Mouse (Mus musculus): ENCODE data around the gene Adck2. TPM values are rescaled to one million over a fixed set of nuclear protein-coding genes. Genes with fewer than 3 reads are reported as not detected.
A peak's percentile ranks its signal among the peaks of the same experiment; 100 is the strongest.

Gene Adck2
- 7.7 and 9.6 TPM in 2 replicates for total RNA-seq (2017)

DNA sequence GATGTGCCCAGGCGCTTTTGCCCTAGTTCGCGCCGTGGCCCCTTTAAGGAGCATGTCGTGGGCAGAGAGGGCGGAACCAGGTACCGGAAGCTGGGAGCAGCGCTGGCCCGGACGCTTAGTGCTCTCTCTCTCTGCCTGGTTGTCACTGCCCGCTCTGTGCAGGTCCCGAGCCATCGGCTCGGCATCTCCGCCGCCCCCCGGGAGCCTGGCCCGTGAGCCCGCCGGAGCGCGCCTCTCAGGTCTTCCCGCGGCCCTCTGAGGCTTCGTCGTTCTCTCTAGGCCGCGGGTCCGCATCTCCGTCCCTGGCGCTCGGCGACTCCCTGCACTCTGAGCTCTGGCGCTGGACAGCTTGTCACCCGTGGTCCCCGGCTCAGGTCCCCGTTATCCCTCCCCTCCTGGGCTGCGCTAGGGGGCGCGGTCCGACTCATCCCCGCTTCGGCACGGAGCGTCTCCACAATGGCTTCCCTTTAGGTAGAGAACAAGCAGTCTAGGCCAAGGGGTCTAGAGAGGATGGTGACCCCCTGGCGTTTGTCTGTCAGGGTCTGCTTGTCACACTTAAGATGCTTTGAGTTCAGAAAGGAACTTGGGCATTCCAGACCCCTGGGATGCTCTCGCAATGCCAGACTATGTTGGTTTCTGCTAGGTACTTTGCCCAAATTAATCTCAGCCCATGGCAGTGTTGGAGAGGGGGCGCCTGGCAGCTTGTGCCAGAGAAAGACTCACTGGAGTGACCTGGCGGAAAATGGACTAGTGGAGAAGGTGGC, at the start of gene Adck2:
TSS of gene Adck2 (plus strand) at position 83 of the 764 bp plus-strand sequence.
- ATAC-seq (replicated peaks; ENCODE audit: low read depth, poor library complexity, severe bottlenecking): peak; percentile 97

GRCm38 (mm10) chr6:39526797-39527196, 46.9 kb upstream of the Adck2 start:
- ATAC-seq (replicated peaks; ENCODE audit: low read depth, poor library complexity, severe bottlenecking): peak; percentile 74

GRCm38 (mm10) chr6:39527337-39527784, 46.3 kb upstream of the Adck2 start:
- ATAC-seq (replicated peaks; ENCODE audit: low read depth, poor library complexity, severe bottlenecking): no peak

DNA sequence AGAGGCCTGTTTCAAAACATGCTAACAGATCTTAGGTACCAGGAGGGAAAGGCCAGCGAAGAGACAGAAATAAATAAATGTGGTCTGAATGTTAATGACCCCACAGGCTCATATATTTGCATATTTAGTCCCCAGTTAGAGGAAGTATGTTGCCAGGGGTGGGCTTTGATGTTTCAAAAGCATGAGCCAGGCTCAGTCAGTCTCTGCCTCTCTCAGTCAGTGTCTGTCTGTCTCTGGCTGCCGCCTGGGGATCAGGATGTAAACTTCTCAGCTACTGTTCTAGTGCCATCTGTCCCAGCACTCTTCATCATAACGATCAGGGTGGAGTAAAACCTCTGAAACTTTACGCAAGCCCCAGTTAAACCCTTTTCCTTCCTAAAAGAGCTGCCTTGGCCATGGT, 45.9 kb upstream of the Adck2 start:
- no peak for ATAC-seq (replicated peaks; ENCODE audit: low read depth, poor library complexity, severe bottlenecking)

DNA sequence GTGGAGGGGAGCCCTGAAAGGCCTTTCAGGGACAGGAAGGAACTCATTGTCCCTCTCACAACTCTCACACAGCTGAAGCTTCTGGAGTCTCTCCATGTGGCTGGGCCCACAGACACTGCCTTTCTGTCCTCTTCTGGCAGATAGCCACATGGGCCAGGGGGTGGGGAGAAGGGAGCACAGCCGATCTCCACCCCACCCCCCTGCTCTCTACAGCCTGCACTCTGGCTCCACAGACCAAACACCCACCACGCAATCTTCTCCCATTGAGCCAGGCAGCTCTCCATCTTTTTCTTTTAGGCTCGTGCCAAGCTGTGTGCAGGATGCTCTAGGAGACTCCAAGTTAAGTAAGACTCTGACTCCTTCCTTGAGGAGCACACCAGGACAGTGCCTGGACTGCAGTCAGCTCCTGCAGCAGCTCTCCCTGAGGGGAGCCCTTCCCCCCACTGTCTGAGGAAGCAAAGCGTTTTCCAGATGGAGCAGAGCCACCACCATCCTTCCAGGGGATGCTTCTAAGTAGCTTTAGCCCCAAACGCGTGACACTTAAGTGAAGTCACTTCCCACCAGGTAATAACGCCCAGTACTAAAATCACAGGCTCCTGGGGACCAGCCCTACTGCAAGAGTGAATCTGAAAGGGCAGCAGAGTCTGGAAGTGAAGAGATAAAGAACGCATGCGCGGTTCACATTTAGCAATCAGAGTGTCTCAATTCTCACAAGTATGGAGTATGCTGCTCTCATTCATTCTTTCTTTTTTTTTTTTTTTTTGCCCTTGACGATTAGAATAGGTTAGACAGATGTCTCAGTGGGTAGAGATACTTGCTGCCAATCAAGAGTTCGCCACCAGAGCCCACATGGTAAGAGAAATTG, 44.8 kb upstream of the Adck2 start:
- ATAC-seq (replicated peaks; ENCODE audit: low read depth, poor library complexity, severe bottlenecking): 0 out of 2 replicates have a peak, but pooled peaks have one; percentile 32

DNA sequence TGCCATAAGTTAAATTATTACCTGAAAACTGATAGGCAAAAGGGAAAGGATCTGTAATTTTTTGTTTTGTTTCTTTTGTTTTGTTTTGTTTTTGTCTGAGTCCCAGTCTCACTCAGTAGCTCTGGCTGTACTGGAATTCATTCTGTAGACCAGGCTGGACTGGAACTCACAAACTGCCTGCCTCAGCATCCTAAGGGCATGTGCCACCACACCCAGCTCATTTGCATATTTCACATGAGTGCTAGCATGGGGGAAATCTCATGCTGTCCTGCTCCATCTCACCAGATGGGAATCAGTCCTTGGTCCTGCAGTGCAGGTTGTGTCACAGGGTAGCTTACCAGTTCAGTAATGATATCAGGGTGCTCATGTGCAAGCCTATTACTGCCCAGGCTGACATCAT, 38.7 kb upstream of the Adck2 start:
- ATAC-seq (replicated peaks; ENCODE audit: low read depth, poor library complexity, severe bottlenecking): no peak

DNA sequence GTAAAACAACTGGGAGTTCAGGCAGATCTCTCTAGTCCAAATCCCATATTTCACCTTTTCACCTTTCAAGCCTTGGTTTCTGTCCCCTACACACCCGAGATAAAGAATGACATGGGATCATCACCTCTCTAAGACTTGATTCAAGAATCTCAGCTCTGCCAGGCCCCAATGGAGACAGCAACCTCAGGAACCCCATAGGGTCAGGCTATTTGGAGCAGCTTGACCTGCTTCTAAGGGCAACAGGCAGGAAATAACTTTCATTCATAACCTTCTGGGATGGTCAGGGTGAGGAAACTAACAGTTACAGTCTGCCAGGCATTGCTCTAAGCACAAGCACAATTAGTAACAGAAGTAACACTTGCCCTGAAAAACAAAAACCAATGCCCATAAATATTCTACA, 37.1 kb upstream of the Adck2 start:
- no peak for ATAC-seq (replicated peaks; ENCODE audit: low read depth, poor library complexity, severe bottlenecking)

GRCm38 (mm10) chr6:39537276-39537675, 36.4 kb upstream of the Adck2 start:
- ATAC-seq (replicated peaks; ENCODE audit: low read depth, poor library complexity, severe bottlenecking): no peak

GRCm38 (mm10) chr6:39538227-39538626, 35.4 kb upstream of the Adck2 start:
- ATAC-seq (replicated peaks; ENCODE audit: low read depth, poor library complexity, severe bottlenecking): peak; percentile 89

DNA sequence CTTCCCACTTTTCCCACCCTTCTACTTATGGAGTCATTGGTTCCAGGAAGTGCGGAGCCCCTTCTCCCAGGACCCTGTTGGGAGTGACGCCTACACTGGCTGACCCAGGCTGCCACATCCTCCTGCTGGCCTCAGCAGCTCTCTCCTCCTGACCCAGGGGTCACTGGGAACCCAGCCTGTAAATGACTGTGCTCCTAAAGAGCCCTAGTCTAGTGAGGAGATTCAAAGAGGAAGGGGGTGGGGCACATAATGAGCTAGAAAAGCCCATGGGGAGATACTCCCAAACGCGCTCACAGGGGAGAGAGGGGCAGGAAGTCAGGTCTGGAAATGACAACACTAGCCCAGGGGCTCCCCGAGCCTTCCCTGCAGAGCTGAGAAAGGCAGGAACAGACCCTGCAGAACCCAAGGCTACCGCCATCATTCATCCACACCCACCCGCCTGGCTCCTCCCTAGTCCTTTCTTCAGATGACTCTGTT, 34.0 kb upstream of the Adck2 start:
- peak; percentile 37 for ATAC-seq (replicated peaks; ENCODE audit: low read depth, poor library complexity, severe bottlenecking)

DNA sequence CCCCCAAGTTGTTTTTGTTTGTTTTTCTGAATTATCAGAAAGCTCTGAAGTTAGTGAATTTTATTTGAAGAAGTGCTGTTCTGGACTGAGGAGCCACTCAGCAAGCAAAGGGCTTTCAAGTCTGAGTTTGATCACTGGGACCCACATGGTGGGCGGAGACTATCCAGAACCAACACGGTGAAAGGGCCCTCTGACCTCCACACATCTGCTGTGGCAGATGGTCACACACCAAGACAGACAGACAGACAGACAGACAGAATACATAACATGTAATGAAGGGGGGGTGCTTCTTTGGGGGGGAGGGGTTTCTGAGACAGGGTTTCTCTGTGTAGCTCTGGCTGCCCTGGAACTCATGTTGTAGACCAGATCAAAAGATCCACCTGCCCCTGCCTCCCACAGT, 33.1 kb upstream of the Adck2 start:
- ATAC-seq (replicated peaks; ENCODE audit: low read depth, poor library complexity, severe bottlenecking): no peak

DNA sequence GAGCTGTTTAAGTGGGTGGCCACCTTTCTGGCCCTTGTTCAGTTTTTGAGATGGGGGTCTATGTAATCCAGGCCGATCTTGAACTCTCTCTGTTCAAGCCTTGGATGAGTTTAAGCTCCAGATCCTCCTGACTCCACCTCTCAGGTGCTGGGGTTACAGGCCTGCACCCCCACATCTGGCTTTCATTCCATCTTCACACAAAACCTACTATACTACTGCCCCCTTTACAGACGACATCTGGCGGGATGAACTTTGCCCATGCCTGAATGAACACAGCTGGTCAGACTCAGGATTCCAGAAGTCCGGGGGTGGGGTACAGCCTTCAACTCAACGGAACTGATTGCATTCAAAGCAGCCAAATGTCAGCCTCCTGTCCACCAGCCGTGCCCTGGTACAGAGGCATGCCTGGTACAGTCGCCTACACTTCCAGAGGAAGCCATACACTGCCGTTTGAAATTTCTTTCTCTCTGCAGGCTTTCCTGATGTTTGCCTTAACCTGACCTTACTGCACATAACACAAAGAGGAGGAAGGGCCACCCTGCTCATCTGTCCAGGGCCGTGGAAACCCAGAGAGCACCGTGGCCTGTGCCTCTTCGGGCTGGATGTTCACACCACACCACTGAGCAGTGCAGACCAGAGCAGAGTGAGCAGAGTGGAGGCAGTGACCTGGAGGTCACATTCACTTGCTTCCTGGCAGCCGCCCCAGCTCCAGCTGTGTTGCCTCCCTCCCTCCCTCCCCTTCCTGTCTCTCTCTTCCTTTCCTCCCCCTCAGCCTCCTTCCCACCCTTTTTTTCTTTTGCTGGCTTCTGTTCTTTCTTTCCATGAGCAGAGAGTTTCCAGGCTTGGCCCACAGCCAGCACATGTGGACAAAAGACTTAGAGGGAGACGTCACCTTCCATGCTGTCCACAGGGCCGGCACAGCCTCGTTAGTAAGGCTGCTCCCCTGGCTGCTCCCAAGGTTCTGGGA, 30.8 kb upstream of the Adck2 start:
- no peak for ATAC-seq (replicated peaks; ENCODE audit: low read depth, poor library complexity, severe bottlenecking)

GRCm38 (mm10) chr6:39543769-39544420, 29.8 kb upstream of the Adck2 start:
- ATAC-seq (replicated peaks; ENCODE audit: low read depth, poor library complexity, severe bottlenecking): no peak

GRCm38 (mm10) chr6:39545474-39545873, 28.2 kb upstream of the Adck2 start:
- no peak for ATAC-seq (replicated peaks; ENCODE audit: low read depth, poor library complexity, severe bottlenecking)

- no peak for ATAC-seq (replicated peaks; ENCODE audit: low read depth, poor library complexity, severe bottlenecking)
Measured at GRCm38 (mm10) chr6:39548030-39548429, 25.6 kb upstream of the Adck2 start.

GRCm38 (mm10) chr6:39551981-39552636, 21.6 kb upstream of the Adck2 start:
- peak; percentile 62 for ATAC-seq (replicated peaks; ENCODE audit: low read depth, poor library complexity, severe bottlenecking)

DNA sequence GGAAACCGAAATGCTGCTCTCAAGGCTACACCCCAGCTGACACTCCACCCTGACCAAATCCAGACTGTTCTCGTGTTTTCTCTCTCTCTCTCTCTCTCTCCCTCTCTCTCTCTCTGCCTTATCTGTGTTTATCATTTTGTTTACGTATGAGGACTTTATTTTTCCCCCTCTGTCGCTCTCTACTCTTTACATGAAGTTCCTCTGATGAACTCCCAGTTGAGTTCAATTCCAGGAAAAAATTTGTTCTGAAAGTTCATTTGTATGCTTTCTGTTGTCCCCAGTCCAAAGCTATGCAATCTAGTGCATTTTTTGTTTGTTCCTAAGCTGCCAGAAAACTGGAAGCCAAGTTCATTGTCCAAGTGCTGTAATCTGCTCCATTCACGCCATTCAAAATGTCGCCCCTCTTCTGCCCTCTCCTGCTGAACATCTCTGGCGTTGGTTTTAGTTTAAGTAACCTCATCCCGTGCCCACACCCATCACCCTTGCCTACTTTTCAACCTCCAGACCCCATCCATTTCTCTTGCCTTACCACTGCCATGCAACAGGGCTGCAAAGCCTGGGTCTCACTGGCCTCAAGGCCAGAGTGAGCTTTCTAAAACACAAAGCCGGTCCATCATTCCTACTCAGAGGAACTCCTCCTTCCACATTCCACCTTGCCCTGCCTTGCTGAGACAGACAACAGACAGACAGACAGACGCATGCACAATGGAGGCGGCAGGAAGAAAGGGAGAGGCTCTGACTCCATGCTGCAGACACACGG, 18.6 kb upstream of the Adck2 start:
- no peak for ATAC-seq (replicated peaks; ENCODE audit: low read depth, poor library complexity, severe bottlenecking)

- no peak for ATAC-seq (replicated peaks; ENCODE audit: low read depth, poor library complexity, severe bottlenecking)
Measured at GRCm38 (mm10) chr6:39555648-39555945, 18.1 kb upstream of the Adck2 start.
